8 mouse cellular contexts compared by ENCODE assay signal in genomic region chr2:104849276-104849990, GRCm38 (mm10). TPM values are rescaled to one million over a fixed set of nuclear protein-coding genes. Genes with fewer than 3 reads are reported as not detected.
DNase-seq lines count a peak whose midpoint lies in the region; ATAC-seq lines count a peak whose summit lies in the region.

Gene Prrg4, minus strand, starts transcription at chr2:104849876.

- peak within 1 kb of the TSS; percentile 65 for H3K4me2 ChIP-seq in hindbrain, embryonic 14.5 days (replicated peaks)

- peak; percentile 81 for ATAC-seq in hindbrain, embryonic 14.5 days (ENCODE audit: low FRiP score)

- H3K4me3 ChIP-seq in hindbrain, embryonic 14.5 days (replicated peaks; ENCODE audit: low read length), result peak within 1 kb of the TSS; percentile 47
- peak within 1 kb of the TSS; percentile 97 for H3K4me3 ChIP-seq in megakaryocyte, embryonic 14.5 days (replicated peaks)

- peak within 1 kb of the TSS; percentile 55 for H3K9ac ChIP-seq in hindbrain, embryonic 14.5 days

- no peaks in the 10 kb centered on the region for H3K36me3 ChIP-seq in hindbrain, embryonic 14.5 days (replicated peaks; ENCODE audit: control insufficient read depth, insufficient read depth)
- no peaks in the 10 kb centered on the region for H3K36me3 ChIP-seq in megakaryocyte, embryonic 14.5 days (replicated peaks; ENCODE audit: low read length)

- DNase-seq in Muller cell, postnatal 12 days (ENCODE audit: inconsistent ontology term), result peak; percentile 69
- DNase-seq in cerebellum, adult 9-11 months, result peak; percentile 10
- peak; percentile 18 for DNase-seq in gastrocnemius, adult 18-20 months (ENCODE audit: low spot score)
- peak; percentile 53 for DNase-seq in hindbrain, embryonic 14.5 days (ENCODE audit: low spot score)
- peak; percentile 21 to 37 for DNase-seq in left cerebral cortex, postnatal 14 days (ENCODE audit: low spot score in 2 of 2)
- DNase-seq in right cerebral cortex, adult 2 months (ENCODE audit: low spot score in 2 of 2), result peak; percentile 16 to 36
- peak; percentile 71 for DNase-seq in urinary bladder, adult 2 months (ENCODE audit: low spot score)

- no peaks in the 10 kb centered on the region for H3K4me1 ChIP-seq in hindbrain, embryonic 14.5 days (replicated peaks; ENCODE audit: control insufficient read depth, insufficient read depth, low read length)
- H3K4me1 ChIP-seq in megakaryocyte, embryonic 14.5 days, result peaks cover 41% of the 10 kb centered on the region

- no peak within 1 kb of the TSS for H3K27ac ChIP-seq in hindbrain, embryonic 14.5 days

- peaks cover 33% of the 10 kb centered on the region for H3K27me3 ChIP-seq in hindbrain, embryonic 14.5 days (ENCODE audit: control insufficient read depth, insufficient read depth, low read length)
- H3K27me3 ChIP-seq in megakaryocyte, embryonic 14.5 days (replicated peaks), result peaks cover 32% of the 10 kb centered on the region

- H3K9me3 ChIP-seq in hindbrain, embryonic 14.5 days (ENCODE audit: control insufficient read depth, low read length), result no peaks in the 10 kb centered on the region
- H3K9me3 ChIP-seq in megakaryocyte, embryonic 14.5 days, result no peaks in the 10 kb centered on the region

- WGBS in hindbrain, embryonic 14.5 days, result under 1% methylated on average over 62 of the region's 62 CpGs

- intact Hi-C loops in left cerebral cortex, postnatal 14 days (cut with DNase I), result no loop called here

RNA-seq across cellular contexts. Expression of gene Prrg4, which starts in this region (rescaled TPM):
- under 1 TPM; 0.21 to 0.33 TPM for total RNA-seq in gastrocnemius, adult 18-20 months (2021)
- polyA plus RNA-seq in hindbrain, embryonic 14.5 days (2014; fragmentation: Nextera tagmentation; extraction: Ambion mirVana), result 0.53 and 0.94 TPM in 2 replicates
- under 1 TPM; 0.49 to 0.51 TPM for total RNA-seq in left cerebral cortex, postnatal 14 days (2021)
- 0.35 TPM in 1 of 2 replicates, not detected in the other for polyA plus RNA-seq in megakaryocyte, embryonic 14.5 days (2012; ENCODE audit: insufficient read depth, low replicate concordance)
- polyA plus RNA-seq in urinary bladder, adult 2 months (2012; rRNA removed), result 5.0 and 5.5 TPM in 2 replicates

Comparison
In these comparisons a context has a peak if more than half of its experiments do, and no peak if none do; other contexts are left out.
1. Peak in DNase-seq in gastrocnemius, adult 18-20 months; RNA of the gene not detected or under 1 TPM.
2. Peak in DNase-seq, ATAC-seq, H3K4me3 ChIP-seq, H3K9ac ChIP-seq and H3K4me2 ChIP-seq in hindbrain, embryonic 14.5 days; RNA of the gene not detected or under 1 TPM.
3. Peak in DNase-seq in left cerebral cortex, postnatal 14 days; RNA of the gene not detected or under 1 TPM.
4. DNase-seq: peak in every context shown above with its lines; median percentile 71 in urinary bladder, adult 2 months; 69 in Muller cell, postnatal 12 days; 53 in hindbrain, embryonic 14.5 days; 29 in left cerebral cortex, postnatal 14 days; 26 in right cerebral cortex, adult 2 months; 18 in gastrocnemius, adult 18-20 months; 10 in cerebellum, adult 9-11 months.